28 mouse cellular contexts compared by ENCODE assay signal in the genomic region with DNA sequence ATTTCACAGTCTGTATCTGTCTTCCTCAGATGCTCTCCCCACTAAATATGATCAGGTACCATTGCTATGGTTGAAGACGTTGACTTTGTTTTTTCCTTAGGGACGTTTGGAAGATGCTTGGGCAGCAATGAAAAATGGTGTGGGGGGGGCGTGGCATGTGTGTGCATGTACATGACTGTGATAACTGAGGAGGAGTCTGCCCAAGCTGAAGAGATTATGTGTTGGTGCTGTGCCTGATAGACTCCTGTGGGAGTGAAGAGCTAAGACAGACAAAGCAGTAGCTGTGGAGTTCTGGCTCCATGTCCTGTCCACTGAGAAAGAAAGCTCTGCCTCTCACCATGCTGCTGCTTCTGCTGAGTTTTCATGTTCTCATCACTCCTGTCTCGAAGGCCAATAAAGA. TPM values are rescaled to one million over a fixed set of nuclear protein-coding genes. Genes with fewer than 3 reads are reported as not detected.
A peak's percentile ranks its signal among the peaks of the same experiment; 100 is the strongest.
DNase-seq lines count a peak whose midpoint lies in the region; ATAC-seq and TF ChIP-seq lines count a peak whose summit lies in the region.
"Had no signal": no experiment of that assay in that cellular context is flagged by ENCODE, and none has a peak within 500 bp of the region (broad histone marks: within the 10 kb centered on the region; RNA-seq: fewer than 3 reads in every experiment).

A gene (plus strand): TSS at position 236 of the 400 bp plus-strand sequence.

- intact Hi-C loops in gastrocnemius, postnatal 36 days (cut with DNase I): loop anchor here (5.0 kb wide), 1 partner anchor 68 kb away; no protein-coding TSS in a partner anchor

- H3K4me3 ChIP-seq in liver, embryonic 12.5 days: no peak within 1 kb of the TSS
- H3K4me3 ChIP-seq in testis, adult 2 months (ENCODE audit: control insufficient read depth, low read depth, low read length): peak within 1 kb of the TSS; percentile 29; the same call in 1 of the 2 replicates
- H3K4me3 ChIP-seq: embryonic facial prominence, embryonic 13.5 days; embryonic facial prominence, embryonic 15.5 days; erythroblast, embryonic 14.5 days; forebrain, embryonic 10.5 days; forebrain, embryonic 12.5 days had no signal

- no peak for ATAC-seq in liver, embryonic 12.5 days
- ATAC-seq: forebrain, embryonic 14.5 days had no signal

- no peaks in the 10 kb centered on the region for H3K9me3 ChIP-seq in liver, embryonic 12.5 days (replicated peaks)
- H3K9me3 ChIP-seq: embryonic facial prominence, embryonic 13.5 days; embryonic facial prominence, embryonic 15.5 days; forebrain, embryonic 10.5 days; forebrain, embryonic 12.5 days had no signal

- WGBS in liver, embryonic 12.5 days (ENCODE audit: insufficient replicate concordance): 49% methylated on average over 4 of the region's 4 CpGs

- H3K4me1 ChIP-seq in liver, embryonic 12.5 days: no peaks in the 10 kb centered on the region
- no peaks in the 10 kb centered on the region for H3K4me1 ChIP-seq in testis, adult 2 months (ENCODE audit: control insufficient read depth, insufficient read depth, low read length)
- H3K4me1 ChIP-seq: embryonic facial prominence, embryonic 13.5 days; embryonic facial prominence, embryonic 15.5 days; forebrain, embryonic 10.5 days; forebrain, embryonic 12.5 days had no signal

- H3K9ac ChIP-seq in liver, embryonic 12.5 days: no peak within 1 kb of the TSS
- H3K9ac ChIP-seq: embryonic facial prominence, embryonic 13.5 days; embryonic facial prominence, embryonic 15.5 days; forebrain, embryonic 12.5 days had no signal

- H3K36me3 ChIP-seq in liver, embryonic 12.5 days: no peaks in the 10 kb centered on the region
- no peaks in the 10 kb centered on the region for H3K36me3 ChIP-seq in testis, adult 2 months (ENCODE audit: control insufficient read depth, insufficient read depth, low read length)
- H3K36me3 ChIP-seq: embryonic facial prominence, embryonic 13.5 days; embryonic facial prominence, embryonic 15.5 days; forebrain, embryonic 10.5 days; forebrain, embryonic 12.5 days had no signal

- TF ChIP-seq POLR2A in testis, adult 2 months (IDR thresholded peaks at IDR 0.05; ENCODE audit: control insufficient read depth, low read depth, low read length): no peak

- no peaks in the 10 kb centered on the region for H3K27me3 ChIP-seq in liver, embryonic 12.5 days (replicated peaks)
- H3K27me3 ChIP-seq in testis, adult 2 months (ENCODE audit: control insufficient read depth, insufficient read depth, low read length): no peaks in the 10 kb centered on the region
- H3K27me3 ChIP-seq: embryonic facial prominence, embryonic 13.5 days; embryonic facial prominence, embryonic 15.5 days; forebrain, embryonic 12.5 days had no signal

- H3K27ac ChIP-seq in liver, embryonic 12.5 days: no peak within 1 kb of the TSS
- H3K27ac ChIP-seq in testis, adult 2 months (ENCODE audit: control insufficient read depth, insufficient read depth, low read depth, low read length): peak within 1 kb of the TSS; percentile 57
- H3K27ac ChIP-seq: embryonic facial prominence, embryonic 13.5 days; embryonic facial prominence, embryonic 15.5 days; forebrain, embryonic 10.5 days; forebrain, embryonic 12.5 days had no signal

- TF ChIP-seq CTCF in testis, adult 2 months (IDR thresholded peaks at IDR 0.05; ENCODE audit: control insufficient read depth, insufficient read depth, insufficient replicate concordance, low read depth, low read length): no peak

- no peak within 1 kb of the TSS for H3K4me2 ChIP-seq in liver, embryonic 12.5 days
- H3K4me2 ChIP-seq: embryonic facial prominence, embryonic 13.5 days; embryonic facial prominence, embryonic 15.5 days; forebrain, embryonic 12.5 days had no signal

- DNase-seq in liver: peak; percentile 4
- peak; percentile 65 for DNase-seq in testis, postnatal 10 days (ENCODE audit: low spot score)
- no peak for DNase-seq in gastrocnemius, postnatal 36 days
- no peak for DNase-seq in spleen, postnatal 14 days (ENCODE audit: low spot score in 2 of 2)
- DNase-seq: adrenal gland, adult 2 months; adrenal gland, postnatal 10 days; adrenal gland, postnatal 25 days; cerebellum, adult 11 months; cerebellum, adult 18-20 months; cerebellum, adult 8-10 months; cerebellum, adult 9-11 months; cerebellum, postnatal 14 days; cerebellum, postnatal 36 days; embryo, embryonic 11 days had no signal

RNA-seq across cellular contexts. Expression of the gene that starts here (rescaled TPM):
- polyA plus RNA-seq in liver, embryonic 12.5 days (2016; fragmentation: Nextera tagmentation; extraction: Ambion mirVana): 0.31 TPM in 1 of 2 replicates, not detected in the other
- 176 and 342 TPM in 2 replicates for polyA plus RNA-seq in testis, adult 2 months (2012; rRNA removed)
- total RNA-seq in gastrocnemius, postnatal 36 days (2021): not detected
- total RNA-seq: adrenal gland, adult 2 months; adrenal gland, postnatal 10 days; adrenal gland, postnatal 25 days; adrenal gland, postnatal 4 days; common myeloid progenitor, adult 5-6 weeks; ES-E14; MEL had no signal
- polyA plus RNA-seq: adrenal gland, adult 2 months; brain, embryonic 14.5 days; embryonic facial prominence, embryonic 11.5 days; embryonic facial prominence, embryonic 13.5 days; embryonic facial prominence, embryonic 15.5 days; erythroblast, embryonic 14.5 days; forebrain, embryonic 10.5 days; forebrain, embryonic 12.5 days; forebrain, embryonic 14.5 days had no signal

Comparison
In these comparisons a context has a peak if more than half of its experiments do, and no peak if none do; other contexts are left out.
1. RNA of the gene that starts here (polyA plus RNA-seq): 176 to 342 TPM in testis, adult 2 months; 0.31 TPM in liver, embryonic 12.5 days; every median in the first group is over 100 times any median in the second.
2. DNase-seq: peak in liver (single experiment) and testis, postnatal 10 days (single experiment); none in gastrocnemius, postnatal 36 days (0 of 2) and spleen, postnatal 14 days (0 of 2).